Mouse (Mus musculus) heart, adult 2 months (tissue): ENCODE data around the gene Pdpk1. TPM values are rescaled to one million over a fixed set of nuclear protein-coding genes. Genes with fewer than 3 reads are reported as not detected.

Experiments
- DNase-seq, 2 experiments: peaks; one replicate each; pipeline ENCODE4 v3.0.0; 2021
- H3K27ac ChIP-seq: fragments of 200-600 bp; 2 replicates; pipeline ENCODE4 v1.8.1; 2022
- H3K27me3 ChIP-seq: fragments of 200-500 bp; 2 replicates; pipeline ENCODE4 v1.6.1; 2012; ENCODE audit warnings: mild to moderate bottlenecking, low read length, inconsistent platforms, mixed read lengths; ENCODE audit not compliant: control insufficient read depth, insufficient read depth
- H3K36me3 ChIP-seq: fragments of 200-500 bp; 2 replicates; pipeline ENCODE4 v1.6.1; 2012; ENCODE audit warnings: low read length, inconsistent platforms; ENCODE audit not compliant: control insufficient read depth, insufficient read depth
- H3K4me1 ChIP-seq: fragments of 200-500 bp; 2 replicates; pipeline ENCODE4 v1.6.1; 2011; ENCODE audit warnings: low read length; ENCODE audit not compliant: control insufficient read depth, insufficient read depth
- H3K4me3 ChIP-seq: fragments of 200-600 bp; 2 replicates; pipeline ENCODE4 v1.8.1; 2022
- H3K79me2 ChIP-seq: fragments of 200-500 bp; replicated peaks from 2 replicates; pipeline ENCODE4 v1.6.1; 2012; ENCODE audit warnings: mild to moderate bottlenecking, inconsistent platforms, low read length, moderate library complexity, mixed read lengths; ENCODE audit not compliant: control insufficient read depth, insufficient read depth
- H3K9ac ChIP-seq: fragments of 200-500 bp; 2 replicates; pipeline ENCODE4 v1.6.1; 2012; ENCODE audit warnings: low read depth, mild to moderate bottlenecking, control low read depth, inconsistent platforms, low read length, mixed read lengths
- CTCF ChIP-seq: fragments of 200-600 bp; IDR thresholded peaks from 2 replicates; pipeline ENCODE4 v1.8.1; 2022; ENCODE audit warnings: antibody characterized with exemption, mild to moderate bottlenecking, moderate library complexity
- EP300 ChIP-seq: fragments of 200-500 bp; IDR thresholded peaks from 2 replicates; pipeline ENCODE4 v1.6.1; 2011; ENCODE audit warnings: low read depth, low read length, control low read depth; ENCODE audit not compliant: insufficient read depth
- POLR2A ChIP-seq: fragments of 200-500 bp; IDR thresholded peaks from 2 replicates; pipeline ENCODE4 v1.6.1; 2011; ENCODE audit warnings: mild to moderate bottlenecking, low read depth, low read length, control low read depth; ENCODE audit not compliant: insufficient read depth
- WGBS: fragments of 180-500 bp; shearing (Covaris S2); methylation state at CpG from one replicate; pipeline ENCODE4 v1.1.7; 2018; 5-methylcytosine and 5-hydroxymethylcytosine counted together
- intact Hi-C: fragments of 180-260 bp; cut with DNase I; formaldehyde crosslinking; loops from one replicate; pipeline ENCODE4 v1.15.1; 2025
- polyA plus RNA-seq: library from polyadenylated mRNA; depleted of rRNA; stranded (reverse); fragments of >200 nt; gene quantifications from 2 replicates; pipeline ENCODE4 v1.2.3, GENCODE M21; 2012
- total RNA-seq, 2 experiments: library from RNA; stranded (reverse); gene quantifications; 2 replicates each; pipeline ENCODE4 v1.2.3; 2021

Pdpk1 gene
- total and polyA plus RNA-seq, 3 experiments, result 10.4 to 49.1 (median 42.5) TPM

DNA sequence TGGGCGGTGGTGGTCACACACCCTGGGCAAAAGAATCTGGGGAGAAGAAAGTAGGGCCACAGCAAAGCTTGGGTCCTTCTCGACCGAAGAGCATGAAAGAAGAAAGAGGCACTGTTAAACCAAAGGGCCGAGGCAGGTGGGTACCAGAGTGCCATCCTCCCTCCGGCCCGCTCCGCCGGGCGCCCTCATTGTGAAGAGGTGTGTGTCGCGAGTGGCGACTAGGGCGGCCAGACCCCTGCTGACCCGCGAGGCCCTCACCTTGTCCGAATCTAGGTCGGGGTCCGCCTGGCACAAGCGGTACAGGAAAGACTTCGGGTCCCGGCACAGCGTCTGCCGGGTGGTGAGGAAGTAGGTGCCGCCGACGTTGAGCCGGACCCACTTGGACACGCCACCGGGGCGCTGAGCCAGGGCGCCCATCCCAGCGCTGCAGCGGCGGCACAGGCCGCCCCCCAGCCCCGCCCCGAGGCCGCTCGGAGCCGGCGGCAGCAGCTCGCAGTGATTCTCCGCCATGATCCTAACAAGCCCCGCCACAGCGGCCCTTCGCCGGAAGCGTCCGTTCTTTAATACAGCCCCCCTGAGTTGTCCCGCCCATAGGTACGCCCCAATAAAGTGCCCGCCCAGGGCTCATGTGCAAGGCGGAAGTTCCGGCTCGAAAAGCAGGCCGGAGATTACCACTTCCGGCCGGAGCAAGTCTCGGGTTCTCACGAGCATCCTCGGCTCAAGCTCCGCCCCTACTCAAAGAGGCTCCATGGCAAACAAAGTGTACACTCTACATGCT is 77.6 kb downstream of the Pdpk1 start, which contains the start of gene Kctd5:
Kctd5 (minus strand) TSS at position 567 of the 778 bp plus-strand sequence.
- TF ChIP-seq EP300 (peak; percentile 89; the same call in 1 of the 2 replicates), POLR2A (peak; percentile 86), CTCF (no peak)
- Histone ChIP-seq H3K79me2 (peaks cover 2% of the 10 kb centered on the region), H3K4me3 (peak within 1 kb of the TSS; percentile 89), H3K27ac (peak within 1 kb of the TSS; percentile 90), H3K4me1 (peaks cover 2% of the 10 kb centered on the region), H3K9ac (peak within 1 kb of the TSS; percentile 93), H3K36me3 (no peaks in the 10 kb centered on the region; the same call in 1 of the 2 replicates), H3K27me3 (no peaks in the 10 kb centered on the region)
- DNase-seq, result peak; percentile 94 to 95
- under 1% methylated on average over 60 of the region's 62 CpGs for WGBS
- intact Hi-C loops, result loop anchor here (5.0 kb wide), 1 partner anchor 64 kb away; no protein-coding TSS in a partner anchor

DNA sequence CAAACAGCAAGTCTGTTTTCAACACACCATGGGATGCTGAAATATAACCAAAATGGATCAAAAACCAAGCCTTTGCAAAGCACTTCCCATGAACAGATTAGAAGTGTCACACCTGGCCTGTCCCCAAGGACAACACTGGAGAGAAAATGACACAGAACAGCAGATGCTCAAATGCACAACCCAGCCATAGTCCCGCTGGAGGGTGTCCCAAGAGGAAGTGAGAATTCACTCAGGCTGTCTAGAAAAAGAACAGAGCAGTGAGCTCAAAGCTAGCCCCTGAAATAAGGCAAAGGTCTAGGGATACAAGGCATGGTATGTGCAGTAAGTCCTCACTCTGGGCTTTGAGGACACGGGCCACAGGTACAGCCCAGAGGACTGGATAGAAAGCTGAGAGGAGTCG is 81.2 kb downstream of the Pdpk1 start:
- Histone ChIP-seq H3K27me3 (no peaks in the 10 kb centered on the region), H3K9ac (no peak overlapping the region), H3K4me3 (no peak overlapping the region), H3K27ac (no peak overlapping the region), H3K79me2 (peaks cover 6% of the 10 kb centered on the region), H3K36me3 (no peaks in the 10 kb centered on the region; the same call in 1 of the 2 replicates), H3K4me1 (peaks cover 2% of the 10 kb centered on the region)
- intact Hi-C loops, result no loop called here
- TF ChIP-seq POLR2A, result no peak
- no peak for TF ChIP-seq EP300
- no peak for TF ChIP-seq CTCF
- WGBS, result 72% methylated on average over 3 of the region's 3 CpGs
- no peak for DNase-seq

DNA sequence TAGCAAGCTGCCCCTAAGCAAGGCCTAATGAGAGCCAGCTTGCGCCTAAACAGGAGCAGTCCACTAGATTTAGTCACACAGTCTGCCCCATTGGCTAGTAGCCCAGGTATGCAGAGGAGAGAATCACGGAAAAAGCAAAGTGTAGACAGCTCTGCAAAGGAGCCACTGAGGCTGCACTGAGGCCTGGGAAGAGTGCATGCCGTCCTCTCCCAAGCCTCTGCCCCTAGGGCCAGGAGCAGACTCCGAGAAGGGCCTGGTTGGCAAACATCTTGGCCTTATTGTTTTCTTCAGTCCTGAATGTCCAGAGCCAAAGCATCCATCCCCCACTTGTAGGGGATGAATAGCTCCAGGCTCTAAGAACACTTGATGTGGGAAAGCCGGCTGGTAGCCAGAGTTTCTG is 82.5 kb downstream of the Pdpk1 start:
- Histone ChIP-seq H3K79me2 (peaks cover 8% of the 10 kb centered on the region), H3K4me1 (peaks cover 2% of the 10 kb centered on the region), H3K36me3 (no peaks in the 10 kb centered on the region; the same call in 1 of the 2 replicates), H3K9ac (no peak overlapping the region), H3K27me3 (no peaks in the 10 kb centered on the region), H3K4me3 (no peak overlapping the region), H3K27ac (no peak overlapping the region)
- WGBS, result 57% methylated on average over 5 of the region's 5 CpGs
- intact Hi-C loops, result no loop called here
- TF ChIP-seq POLR2A, result no peak
- no peak for TF ChIP-seq CTCF
- no peak for TF ChIP-seq EP300
- no peak for DNase-seq

DNA sequence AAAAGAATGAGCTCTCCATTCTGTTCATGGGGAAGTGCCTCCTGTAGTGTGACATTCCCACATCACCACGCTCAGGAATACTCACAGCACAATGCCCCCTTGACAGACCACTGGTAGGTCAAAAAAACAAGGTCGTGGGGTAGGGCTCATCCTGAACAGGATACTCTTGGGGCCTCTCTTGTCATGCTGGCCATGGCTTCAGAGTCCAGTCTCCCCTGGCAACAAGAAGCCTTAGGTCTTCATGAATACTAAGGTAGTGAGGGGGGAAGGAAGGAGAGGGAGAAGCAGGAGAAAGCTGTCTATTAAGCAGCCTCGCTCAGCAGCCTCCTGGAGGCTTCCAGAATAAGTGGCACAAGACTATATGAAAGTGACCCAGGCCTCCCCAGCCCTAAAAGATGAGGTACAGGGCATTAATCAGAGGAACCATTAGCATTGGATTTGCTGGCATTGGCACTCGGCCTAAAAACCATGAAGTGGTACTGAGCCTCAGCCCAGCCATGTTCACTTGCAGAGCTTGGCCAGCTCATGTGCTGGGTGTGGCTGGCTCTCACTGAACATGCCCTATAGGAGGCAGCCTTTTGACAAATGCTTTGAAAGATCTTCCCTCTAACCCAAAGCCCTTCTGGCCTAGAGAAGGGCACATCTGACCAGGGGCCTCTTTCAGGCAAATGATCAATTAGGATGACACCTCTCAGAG is 88.1 kb downstream of the Pdpk1 start:
- no peak overlapping the region for H3K27ac ChIP-seq
- peaks cover 6% of the 10 kb centered on the region for H3K79me2 ChIP-seq
- TF ChIP-seq EP300 (no peak), POLR2A (no peak), CTCF (no peak)
- no peak for DNase-seq
- no peak overlapping the region for H3K9ac ChIP-seq
- no peaks in the 10 kb centered on the region for H3K4me1 ChIP-seq
- 75% methylated on average over 4 of the region's 4 CpGs for WGBS
- no peaks in the 10 kb centered on the region for H3K27me3 ChIP-seq
- no peak overlapping the region for H3K4me3 ChIP-seq
- H3K36me3 ChIP-seq, result no peaks in the 10 kb centered on the region
- intact Hi-C loops, result no loop called here

DNA sequence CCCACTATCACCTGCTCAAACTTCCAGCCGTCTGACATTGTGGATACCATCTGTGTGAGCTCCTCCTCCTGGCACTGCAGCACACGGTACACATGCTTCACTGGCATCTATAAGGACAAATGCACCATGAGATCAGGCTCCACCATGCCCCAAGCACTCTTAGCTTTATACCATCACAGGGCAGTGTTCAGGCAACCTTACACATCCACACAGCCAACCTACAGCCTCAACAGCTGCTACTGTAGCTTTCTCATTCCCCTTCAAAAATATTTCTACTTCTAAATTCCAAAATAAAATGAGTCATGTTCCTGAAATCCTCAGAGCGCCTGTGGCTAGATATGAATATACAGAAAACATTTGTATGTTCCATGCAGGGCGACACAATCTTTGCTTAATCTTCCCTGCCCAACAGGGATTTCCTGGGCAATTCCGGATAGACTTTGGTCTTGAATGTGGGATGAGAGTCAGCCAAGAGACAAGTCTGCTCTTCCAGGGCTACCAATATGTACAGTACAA is 92.9 kb downstream of the Pdpk1 start:
- Histone ChIP-seq H3K79me2 (no peaks in the 10 kb centered on the region), H3K4me1 (no peaks in the 10 kb centered on the region), H3K27me3 (no peaks in the 10 kb centered on the region), H3K36me3 (no peaks in the 10 kb centered on the region), H3K9ac (no peak overlapping the region), H3K4me3 (no peak overlapping the region), H3K27ac (no peak overlapping the region)
- no peak for DNase-seq
- intact Hi-C loops, result no loop called here
- WGBS, result 74% methylated on average over 5 of the region's 5 CpGs
- TF ChIP-seq CTCF, result no peak
- no peak for TF ChIP-seq EP300
- TF ChIP-seq POLR2A, result no peak
